Mouse (Mus musculus) intestine, embryonic 14.5 days (tissue): ENCODE data around the gene Celf5. TPM values are rescaled to one million over a fixed set of nuclear protein-coding genes. Genes with fewer than 3 reads are reported as not detected.
A peak's percentile ranks its signal among the peaks of the same experiment; 100 is the strongest.

ENCODE experiments used
- ATAC-seq: fragments of 200-750 bp; cut with Nextera tagmentation; replicated peaks from 2 replicates; pipeline ENCODE4 v1.8.0; 2017; ENCODE audit warnings: low read depth, moderate number of reproducible peaks, moderate TSS enrichment, moderate library complexity; ENCODE audit not compliant: low FRiP score, low TSS enrichment
- DNase-seq: peaks from one replicate; pipeline ENCODE4 v3.0.0-alpha.2; 2018; ENCODE audit warnings: low spot score
- H3K27ac ChIP-seq: fragments of 300-500 bp; sonication (generic); 2 replicates; pipeline ENCODE4 v1.5.1; 2014; ENCODE audit warnings: low read depth, mild to moderate bottlenecking, control low read depth
- H3K27me3 ChIP-seq: fragments of 300-500 bp; sonication (generic); replicated peaks from 2 replicates; pipeline ENCODE4 v1.6.1; 2014; ENCODE audit warnings: low read length, control low read depth; ENCODE audit not compliant: control insufficient read depth, insufficient read depth
- H3K36me3 ChIP-seq: fragments of 300-500 bp; sonication (generic); 2 replicates; pipeline ENCODE4 v1.6.1; 2014; ENCODE audit warnings: low read length, control low read depth; ENCODE audit not compliant: control insufficient read depth, insufficient read depth
- H3K4me1 ChIP-seq: fragments of 300-500 bp; sonication (generic); replicated peaks from 2 replicates; pipeline ENCODE4 v1.6.1; 2014; ENCODE audit warnings: low read length, control low read depth, mixed read lengths; ENCODE audit not compliant: control insufficient read depth, insufficient read depth
- H3K4me2 ChIP-seq: fragments of 300-500 bp; sonication (generic); 2 replicates; pipeline ENCODE4 v1.6.1; 2014; ENCODE audit warnings: low read length
- H3K4me3 ChIP-seq: fragments of 300-500 bp; sonication (generic); 2 replicates; pipeline ENCODE4 v1.5.1; 2014; ENCODE audit warnings: low read depth, low read length, control low read depth, mixed read lengths
- H3K9ac ChIP-seq: fragments of 300-500 bp; sonication (generic); 2 replicates; pipeline ENCODE4 v1.6.1; 2014; ENCODE audit warnings: mild to moderate bottlenecking, low read length
- H3K9me3 ChIP-seq: fragments of 300-500 bp; sonication (generic); 2 replicates; pipeline ENCODE4 v1.6.1; 2016; ENCODE audit warnings: low read length, control low read depth; ENCODE audit not compliant: control insufficient read depth
- WGBS: fragments of 180-500 bp; shearing (Covaris S2); extraction: QIAGEN DNeasy Blood & Tissue Kit; methylation state at CpG from one replicate; pipeline ENCODE4 v1.1.7; 2014; 5-methylcytosine and 5-hydroxymethylcytosine counted together
- polyA plus RNA-seq: library from polyadenylated mRNA; unstranded; fragments of >200 nt; fragmentation: Nextera tagmentation; extraction: Ambion mirVana; gene quantifications from 2 replicates; pipeline ENCODE4 v1.2.1, GENCODE M21; 2014

Gene Celf5
- polyA plus RNA-seq, 1 experiment from 2014 or later = 1.3 TPM

DNA sequence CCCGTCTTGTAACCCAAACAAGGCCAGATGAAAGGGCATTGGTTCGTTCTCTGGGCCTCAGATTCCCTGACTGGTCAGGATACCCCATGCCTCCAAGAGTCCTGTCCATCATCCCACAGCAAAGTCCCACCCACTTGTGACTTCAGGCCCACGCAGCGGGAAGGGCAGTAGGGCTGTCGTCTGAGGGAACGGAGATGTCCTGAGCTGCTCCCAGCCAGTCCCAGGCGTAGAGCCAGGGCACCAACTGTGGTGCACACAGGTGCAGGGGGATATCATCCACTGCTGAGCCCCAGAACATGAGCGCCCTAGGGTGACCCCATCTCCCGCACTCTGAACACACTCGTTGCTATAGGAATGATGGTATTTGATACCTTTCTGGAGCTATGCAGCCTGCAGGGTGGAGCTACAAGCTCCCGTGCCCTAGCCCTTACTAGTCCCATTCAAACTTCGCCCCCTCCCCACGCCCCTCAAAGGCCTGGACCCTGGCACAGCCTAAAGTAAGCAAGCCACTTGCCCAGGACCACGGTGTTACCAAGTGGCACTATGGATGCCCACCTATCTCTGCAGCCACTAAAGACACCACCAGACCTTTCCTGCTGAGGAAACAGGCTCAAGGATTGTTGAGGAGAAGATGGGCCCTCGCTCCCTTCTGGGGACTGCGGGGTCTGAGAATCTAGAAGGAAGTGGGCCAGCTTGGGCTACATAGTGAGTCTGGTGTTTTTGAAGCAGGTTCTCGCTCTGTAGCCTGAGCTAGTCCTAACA lies 66.8 kb downstream of the Celf5 start:
- Histone ChIP-seq H3K9ac (no peak overlapping the region), H3K36me3 (peaks cover 13% of the 10 kb centered on the region; the same call in 1 of the 2 replicates), H3K4me2 (no peak overlapping the region), H3K4me3 (no peak overlapping the region), H3K9me3 (no peaks in the 10 kb centered on the region), H3K4me1 (peaks cover 71% of the 10 kb centered on the region), H3K27ac (0 out of 2 replicates have a peak overlapping the region, but pooled peaks have one; percentile 17), H3K27me3 (no peaks in the 10 kb centered on the region)
- ATAC-seq (no peak), DNase-seq (no peak)
- WGBS = 67% methylated on average over 17 of the region's 17 CpGs

DNA sequence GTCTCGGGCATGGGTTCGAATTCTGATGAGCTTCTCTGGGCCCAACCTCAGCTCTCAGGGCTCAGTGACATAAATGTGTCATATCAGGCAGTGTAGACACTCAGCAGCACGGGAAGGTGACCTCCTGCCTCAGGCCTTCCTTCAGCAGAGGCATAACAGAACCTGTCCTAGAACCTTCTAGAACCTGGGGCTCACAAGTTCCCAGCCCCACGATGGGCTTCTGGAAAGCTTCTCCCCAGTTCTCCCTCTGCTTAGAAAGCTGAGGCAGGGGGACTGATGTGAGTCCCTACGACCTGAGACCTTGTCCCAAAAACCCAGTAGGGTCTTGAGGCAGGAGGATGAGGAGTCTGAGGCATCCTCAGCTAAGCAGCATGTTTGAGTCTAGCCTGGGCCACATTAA lies 67.4 kb downstream of the Celf5 start:
- ATAC-seq (no peak), DNase-seq (no peak)
- no peaks in the 10 kb centered on the region for H3K9me3 ChIP-seq
- no peak overlapping the region for H3K27ac ChIP-seq
- no peak overlapping the region for H3K9ac ChIP-seq
- no peak overlapping the region for H3K4me2 ChIP-seq
- 81% methylated on average over 5 of the region's 5 CpGs for WGBS
- H3K27me3 ChIP-seq = no peaks in the 10 kb centered on the region
- 0 out of 2 replicates have a peak, but pooled peaks cover 13% of the 10 kb centered on the region for H3K36me3 ChIP-seq
- no peak overlapping the region for H3K4me3 ChIP-seq
- peaks cover 77% of the 10 kb centered on the region for H3K4me1 ChIP-seq

DNA sequence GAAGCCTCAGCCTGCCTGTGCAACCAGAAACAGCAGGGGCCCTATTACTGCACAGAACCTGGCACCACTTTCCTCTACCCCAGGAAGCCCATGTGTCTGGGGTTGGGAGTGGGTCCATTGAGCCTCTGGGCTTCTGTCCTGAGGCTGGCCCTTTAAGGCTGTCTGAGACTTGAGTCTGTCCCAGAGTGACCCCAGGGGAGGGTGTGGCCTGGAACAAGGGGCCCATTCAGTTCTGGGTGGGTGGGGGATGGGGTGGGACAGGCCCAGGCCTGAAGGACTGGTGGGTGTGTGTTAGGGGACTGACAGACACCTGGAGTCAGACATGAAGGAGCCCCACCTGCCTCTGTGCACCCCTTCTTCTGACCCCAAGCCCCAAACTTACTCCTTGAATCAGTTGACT lies 67.8 kb downstream of the Celf5 start:
- H3K36me3 ChIP-seq = 0 out of 2 replicates have a peak, but pooled peaks cover 10% of the 10 kb centered on the region
- no peak overlapping the region for H3K4me2 ChIP-seq
- H3K4me1 ChIP-seq = peaks cover 81% of the 10 kb centered on the region
- no peak for ATAC-seq
- H3K27me3 ChIP-seq = no peaks in the 10 kb centered on the region
- H3K9ac ChIP-seq = no peak overlapping the region
- no peak overlapping the region for H3K4me3 ChIP-seq
- H3K27ac ChIP-seq = no peak overlapping the region
- DNase-seq = no peak
- H3K9me3 ChIP-seq = no peaks in the 10 kb centered on the region

DNA sequence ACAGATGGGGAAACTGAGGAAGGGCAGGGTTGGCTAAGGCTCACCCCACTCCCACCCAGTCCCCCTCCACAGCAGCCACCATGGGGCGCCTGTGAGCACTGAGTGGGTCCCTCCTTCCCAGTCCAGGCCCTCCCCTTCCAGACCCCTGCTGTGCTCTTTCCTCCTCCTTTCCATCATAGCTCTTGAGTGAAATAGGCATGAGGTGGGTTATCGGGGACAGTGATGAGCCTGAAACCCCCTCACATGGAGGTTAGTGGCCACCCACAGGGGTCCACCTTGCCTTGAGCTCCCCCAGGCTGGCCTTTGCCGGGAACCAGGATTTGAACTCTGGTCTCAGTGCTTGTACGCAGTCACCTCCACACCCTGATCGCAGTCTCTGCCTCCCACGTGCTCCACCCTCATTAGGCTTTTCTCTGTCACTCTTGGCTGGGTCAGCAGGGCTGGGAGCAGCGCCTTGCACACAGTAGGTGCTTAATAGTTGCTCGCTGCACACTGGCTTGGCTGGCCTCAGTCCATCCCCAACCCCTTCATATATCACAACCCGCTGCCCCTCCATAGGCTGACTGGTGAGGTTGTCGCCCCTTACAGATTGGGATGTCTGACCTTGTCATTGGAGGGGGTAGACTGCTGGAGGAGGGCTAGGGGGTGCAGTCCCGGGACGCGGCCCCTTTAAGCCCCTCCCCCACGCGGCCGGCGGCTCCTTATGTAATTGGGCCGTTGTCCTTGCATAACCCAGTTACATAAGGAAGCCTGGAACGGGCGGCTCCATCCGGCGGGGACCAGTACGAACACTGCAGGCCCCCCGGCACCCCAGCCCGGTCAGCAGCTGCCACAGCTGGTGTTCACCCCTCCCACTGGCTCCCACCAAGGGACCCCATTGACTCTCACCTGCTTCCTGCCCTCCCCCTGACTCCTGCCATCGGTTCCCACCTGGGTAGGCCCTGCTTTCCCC lies 68.9 kb downstream of the Celf5 start:
- 29% methylated on average over 26 of the region's 26 CpGs for WGBS
- H3K27ac ChIP-seq = peak overlapping the region; percentile 23; the same call in 1 of the 2 replicates
- peak overlapping the region; percentile 18; the same call in 1 of the 2 replicates for H3K9ac ChIP-seq
- H3K4me2 ChIP-seq = peak overlapping the region; percentile 30
- no peaks in the 10 kb centered on the region for H3K9me3 ChIP-seq
- H3K27me3 ChIP-seq = no peaks in the 10 kb centered on the region
- H3K4me3 ChIP-seq = no peak overlapping the region
- ATAC-seq (0 out of 2 replicates have a peak, but pooled peaks have one; percentile 10), DNase-seq (peak; percentile 78)
- peaks cover 87% of the 10 kb centered on the region for H3K4me1 ChIP-seq
- H3K36me3 ChIP-seq = 0 out of 2 replicates have a peak, but pooled peaks cover 6% of the 10 kb centered on the region

DNA sequence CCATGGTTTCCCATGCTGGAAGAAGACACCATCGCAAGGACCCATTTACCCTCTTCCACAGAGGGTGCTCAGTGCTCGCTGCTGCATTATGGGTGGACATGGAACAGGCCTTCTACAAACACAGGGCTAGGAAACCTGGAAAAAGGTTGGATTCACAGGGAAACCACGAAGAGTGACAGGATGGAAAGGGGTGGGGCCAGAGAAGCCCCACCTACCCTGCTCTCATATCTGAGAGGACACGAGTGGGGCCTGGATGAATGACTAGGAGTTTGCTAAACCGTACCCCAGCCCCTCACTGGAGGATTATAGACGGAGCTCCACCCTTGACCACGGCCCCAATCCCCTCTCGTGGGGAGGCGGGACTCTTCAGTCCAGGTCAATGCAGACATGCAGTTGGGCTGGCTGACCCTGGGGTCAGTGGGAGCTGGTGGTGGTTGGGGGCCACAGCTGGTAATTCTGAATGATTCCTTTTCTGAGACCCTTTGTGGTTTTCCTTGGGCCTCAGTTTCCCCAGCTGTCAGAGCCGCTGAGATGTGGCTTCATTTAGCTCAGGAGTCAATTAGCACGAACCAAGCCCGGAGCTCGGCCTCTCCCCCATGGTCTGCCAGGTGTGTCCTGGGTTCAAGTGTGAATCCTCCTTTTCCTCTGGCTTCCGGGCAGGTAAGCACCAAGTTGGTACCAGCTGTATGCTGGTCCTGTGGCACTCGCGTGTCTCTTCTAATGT lies 69.8 kb downstream of the Celf5 start:
- H3K4me3 ChIP-seq = no peak overlapping the region
- H3K9me3 ChIP-seq = no peaks in the 10 kb centered on the region
- ATAC-seq (no peak), DNase-seq (no peak)
- H3K27me3 ChIP-seq = no peaks in the 10 kb centered on the region
- peak overlapping the region; percentile 77 for H3K27ac ChIP-seq
- H3K4me2 ChIP-seq = no peak overlapping the region
- H3K36me3 ChIP-seq = peaks cover 14% of the 10 kb centered on the region
- peaks cover 93% of the 10 kb centered on the region for H3K4me1 ChIP-seq
- WGBS = 68% methylated on average over 16 of the region's 16 CpGs
- no peak overlapping the region for H3K9ac ChIP-seq

DNA sequence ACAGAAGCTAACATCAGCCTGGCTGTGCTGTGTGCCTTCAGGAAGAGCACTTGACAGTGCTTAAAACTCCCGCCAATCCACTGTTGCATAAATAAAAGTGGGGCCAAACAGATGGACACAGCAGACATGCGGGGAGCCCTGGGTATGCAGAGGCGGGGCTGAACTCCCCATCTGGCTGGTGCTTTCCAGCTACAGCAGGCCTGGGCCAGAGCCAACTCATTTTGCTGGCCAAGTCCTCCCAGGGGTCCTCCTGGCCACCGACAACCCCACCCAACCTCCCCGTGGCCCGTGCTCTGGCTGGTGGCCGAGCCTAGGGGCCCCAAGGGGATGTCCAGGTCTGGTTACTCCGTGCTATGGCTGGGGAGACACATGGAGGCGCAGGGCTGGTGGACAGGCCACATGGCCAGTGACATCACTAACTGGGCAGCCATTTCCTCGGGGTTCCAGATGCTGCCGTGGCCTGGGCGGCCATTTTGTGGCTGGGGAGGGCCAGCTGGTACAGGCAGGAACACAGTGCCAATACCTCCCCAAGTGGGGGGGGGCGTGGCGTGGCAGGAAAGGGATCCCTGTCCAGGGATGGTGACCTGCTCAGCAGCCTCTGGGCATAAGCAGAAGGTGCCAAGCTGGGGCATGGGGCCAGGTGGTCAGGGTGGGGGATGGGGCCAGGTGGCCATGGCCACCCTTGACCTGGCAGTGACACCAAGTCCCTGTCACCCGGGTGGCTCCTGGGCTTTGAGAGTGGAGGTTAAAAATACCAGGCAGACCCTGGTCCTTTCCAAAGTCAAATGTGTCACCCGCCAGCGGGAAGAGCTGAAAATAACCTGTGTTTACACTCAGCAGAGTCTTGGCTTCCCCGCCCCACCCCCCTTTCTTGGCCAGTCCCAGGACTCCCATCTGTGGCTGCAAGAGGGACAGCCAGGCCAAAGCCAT lies 70.8 kb downstream of the Celf5 start:
- Histone ChIP-seq H3K4me2 (peak overlapping the region; percentile 7; the same call in 1 of the 2 replicates), H3K27ac (peak overlapping the region; percentile 77), H3K4me1 (peaks cover 93% of the 10 kb centered on the region), H3K27me3 (no peaks in the 10 kb centered on the region), H3K9me3 (no peaks in the 10 kb centered on the region), H3K9ac (no peak overlapping the region), H3K4me3 (no peak overlapping the region), H3K36me3 (peaks cover 20% of the 10 kb centered on the region)
- ATAC-seq (no peak), DNase-seq (peak; percentile 70)
- WGBS = 53% methylated on average over 18 of the region's 18 CpGs

DNA sequence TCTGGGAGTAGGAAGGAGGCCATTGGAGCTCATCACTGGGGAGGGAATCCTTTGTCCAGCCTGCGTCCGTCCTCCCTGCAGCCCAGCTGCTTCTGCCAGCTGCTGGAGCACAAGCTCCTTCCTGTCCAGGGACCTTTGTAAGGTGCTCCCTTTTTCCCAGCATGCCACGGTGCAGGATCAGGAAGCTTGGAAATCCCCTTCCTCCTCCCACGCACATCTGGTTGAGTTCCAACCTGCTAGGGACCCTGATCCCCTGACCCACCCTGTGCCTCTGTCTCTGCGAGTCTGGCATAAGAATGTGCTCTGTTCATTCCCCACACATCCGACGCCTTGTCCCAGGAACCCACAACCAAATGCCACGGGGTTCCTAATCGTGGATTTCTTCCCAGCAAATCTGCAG lies 71.5 kb downstream of the Celf5 start:
- H3K27ac ChIP-seq = peak overlapping the region; percentile 77
- H3K4me2 ChIP-seq = no peak overlapping the region
- no peak for ATAC-seq
- H3K9ac ChIP-seq = no peak overlapping the region
- no peak for DNase-seq
- H3K36me3 ChIP-seq = peaks cover 27% of the 10 kb centered on the region
- H3K9me3 ChIP-seq = no peaks in the 10 kb centered on the region
- H3K4me1 ChIP-seq = peaks cover 89% of the 10 kb centered on the region
- no peaks in the 10 kb centered on the region for H3K27me3 ChIP-seq
- 60% methylated on average over 9 of the region's 9 CpGs for WGBS
- H3K4me3 ChIP-seq = no peak overlapping the region
